Mouse (Mus musculus) adrenal gland, adult 18-20 months (tissue): ENCODE measurements at regions not wholly inside any gene's neighbourhood (a gene's known extent, or its start where the extent isn't known, plus 50 kb on each side); places are given as distances from the start of the nearest gene placed in this dataset.

Source experiments
- DNase-seq, 2 experiments: peaks; one replicate each; pipeline ENCODE4 v3.0.0; 2021 to 2022; ENCODE audit warnings: low spot score in 2 of 2

DNA sequence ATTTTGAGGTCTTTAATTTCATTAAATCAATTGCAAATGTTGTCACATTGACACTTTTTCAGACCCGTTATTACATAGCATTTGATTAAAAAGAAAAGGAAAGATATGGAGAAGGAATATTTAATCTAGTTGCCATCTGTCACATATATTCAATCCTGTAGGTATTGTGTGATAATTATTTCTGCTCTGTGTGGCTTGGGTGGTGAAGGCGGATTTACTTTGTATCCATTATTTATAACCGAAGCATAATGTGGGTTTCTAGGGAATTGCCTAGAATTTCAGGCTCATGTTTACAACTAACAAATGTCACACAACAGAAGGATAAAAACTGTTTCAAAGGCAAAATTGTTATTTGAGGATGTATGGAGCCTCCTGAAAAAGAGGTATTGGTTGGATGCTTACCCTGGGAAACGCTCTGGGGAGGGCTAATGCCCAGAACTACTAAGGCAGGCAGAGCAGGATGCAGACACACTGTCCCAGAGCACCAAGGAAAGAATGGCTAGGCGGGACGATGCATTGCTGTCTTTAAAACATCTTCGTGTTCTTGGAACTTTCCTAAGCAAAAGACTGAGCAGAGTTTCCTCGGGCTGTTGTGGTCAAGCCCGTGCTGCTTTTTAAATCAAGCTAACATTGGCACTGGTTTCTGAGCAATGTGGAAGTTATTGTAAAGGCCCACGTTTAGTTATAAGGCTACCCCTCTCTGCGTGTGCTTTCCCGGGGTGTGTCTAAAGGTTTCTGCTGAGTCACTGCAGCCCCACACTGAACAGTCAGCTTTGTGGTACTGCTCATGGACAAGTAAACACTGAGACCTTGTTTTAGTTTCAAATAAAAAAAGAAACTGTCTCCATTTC is 105.8 kb upstream of the Sgk1 start:
- DNase-seq: no peak

- no peak for DNase-seq
These were observed 105.3 kb upstream of the Sgk1 start for GRCm38 (mm10) chr10:21776762-21777080.

DNA sequence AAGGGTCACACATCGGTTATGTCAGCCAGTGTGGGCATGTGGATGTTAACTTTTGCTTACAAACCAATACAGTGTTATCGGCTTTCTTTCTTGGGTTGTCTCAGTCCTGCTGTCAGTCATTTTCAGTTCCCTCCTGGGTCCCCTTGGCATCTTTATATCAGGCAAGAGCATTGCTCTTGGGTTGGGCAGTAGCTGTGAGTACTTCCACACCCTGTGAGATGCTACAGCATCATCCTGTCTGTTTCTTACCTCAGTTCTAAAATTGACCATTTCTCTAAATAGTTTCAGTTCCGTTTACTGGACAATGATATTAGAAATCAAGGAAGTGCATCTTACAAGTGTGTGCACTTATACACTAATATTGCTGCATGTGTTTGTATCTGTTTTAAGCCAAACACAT is 104.9 kb upstream of the Sgk1 start:
- DNase-seq: no peak

GRCm38 (mm10) chr10:21783478-21783877 is 98.5 kb upstream of the Sgk1 start:
- DNase-seq: no peak

- no peak for DNase-seq
These were observed 96.9 kb upstream of the Sgk1 start for GRCm38 (mm10) chr10:21785110-21785509.

- no peak for DNase-seq
These were observed 96.2 kb upstream of the Sgk1 start for GRCm38 (mm10) chr10:21785785-21786184.

DNA sequence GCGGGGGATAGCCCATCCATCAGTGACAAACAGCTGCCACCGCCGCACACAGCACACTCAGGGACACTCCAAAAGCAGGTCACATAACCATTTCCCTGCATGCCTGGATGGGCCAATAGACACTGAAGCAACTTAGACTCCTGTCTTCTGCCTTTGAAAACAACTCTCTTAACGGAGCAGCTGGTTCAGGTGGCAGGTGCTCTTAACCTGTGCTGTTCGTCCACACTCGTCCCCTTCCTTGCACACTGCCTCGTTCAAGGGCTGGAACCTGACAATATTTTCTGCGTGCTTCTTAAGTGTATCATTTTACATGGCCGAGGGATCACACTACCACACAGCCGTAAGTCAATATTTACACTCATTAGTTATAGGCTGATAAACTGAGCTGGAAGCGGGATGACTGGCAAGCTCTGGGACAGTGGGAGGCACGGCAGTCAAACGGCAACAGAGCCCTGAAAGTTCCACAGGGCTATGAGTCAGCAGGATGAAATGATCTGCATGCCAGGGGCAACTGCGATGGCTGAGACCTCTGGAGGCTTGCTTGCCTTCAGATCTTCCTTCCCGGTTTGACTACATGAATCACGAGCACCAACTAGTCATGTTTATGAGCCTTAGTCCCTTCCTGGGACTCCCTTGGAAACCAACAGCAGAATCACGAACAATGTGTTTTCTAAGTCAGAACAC is 92.0 kb upstream of the Sgk1 start:
- DNase-seq: peak in 1 of 2 experiments; percentile 26

DNA sequence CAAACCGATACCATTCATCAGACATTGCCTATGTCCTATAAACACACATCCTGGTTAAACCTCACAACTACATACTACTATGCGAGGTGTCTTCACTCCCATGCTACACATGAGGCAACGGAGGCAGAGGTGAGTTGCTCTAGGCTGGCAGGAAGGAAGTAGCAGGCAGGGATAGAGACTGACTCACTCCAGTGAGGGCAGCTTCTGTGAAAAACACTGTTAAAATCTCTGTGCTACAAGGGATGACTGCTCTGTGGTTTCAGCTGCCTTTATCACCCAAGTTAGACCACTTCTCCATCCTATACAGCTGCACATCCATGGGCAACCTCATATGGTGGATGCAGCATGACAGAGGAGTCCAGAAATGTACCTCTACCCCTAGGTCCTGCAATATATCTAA is 91.0 kb upstream of the Sgk1 start:
- DNase-seq: no peak

- DNase-seq: no peak
These were observed 89.6 kb upstream of the Sgk1 start for GRCm38 (mm10) chr10:21792431-21792830.

DNA sequence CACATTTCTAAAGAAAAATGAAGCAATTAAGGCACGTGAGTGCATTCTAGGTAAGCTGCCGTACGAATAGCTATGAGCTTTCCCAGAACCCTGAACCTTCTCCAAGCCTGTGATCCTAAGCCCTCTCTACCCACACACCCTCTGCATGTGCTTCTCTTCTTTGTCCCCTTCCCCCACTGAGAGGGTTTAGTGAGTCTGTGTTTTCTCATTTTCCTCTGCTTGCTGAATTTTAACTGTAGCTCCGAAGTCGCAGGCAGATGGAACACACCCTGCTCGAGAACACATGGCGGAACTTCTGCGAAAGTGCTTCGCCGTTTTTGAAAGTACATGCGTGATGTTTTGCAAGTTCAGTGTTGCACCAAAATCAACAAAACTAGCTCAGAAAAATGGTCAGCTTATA is 88.3 kb upstream of the Sgk1 start:
- no peak for DNase-seq

DNA sequence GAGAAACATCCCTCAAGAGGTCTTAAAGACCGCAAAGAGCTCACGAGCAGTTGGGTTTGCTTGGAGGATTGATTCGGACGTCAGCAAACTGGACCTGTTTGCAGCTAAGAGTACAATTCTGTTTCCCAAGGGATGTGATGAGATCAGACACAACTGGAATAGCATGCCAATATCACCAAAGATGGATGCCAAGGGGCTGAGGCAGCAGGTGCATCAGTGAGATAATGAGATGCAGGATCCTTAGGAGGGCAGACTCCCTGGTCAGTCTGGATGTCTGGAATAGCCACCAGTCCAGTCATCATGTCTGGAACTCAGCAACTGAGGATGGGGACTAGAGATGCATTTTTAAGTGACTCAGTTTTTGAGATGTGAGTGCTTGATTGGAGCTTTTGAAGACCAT is 85.6 kb upstream of the Sgk1 start:
- DNase-seq: no peak

DNA sequence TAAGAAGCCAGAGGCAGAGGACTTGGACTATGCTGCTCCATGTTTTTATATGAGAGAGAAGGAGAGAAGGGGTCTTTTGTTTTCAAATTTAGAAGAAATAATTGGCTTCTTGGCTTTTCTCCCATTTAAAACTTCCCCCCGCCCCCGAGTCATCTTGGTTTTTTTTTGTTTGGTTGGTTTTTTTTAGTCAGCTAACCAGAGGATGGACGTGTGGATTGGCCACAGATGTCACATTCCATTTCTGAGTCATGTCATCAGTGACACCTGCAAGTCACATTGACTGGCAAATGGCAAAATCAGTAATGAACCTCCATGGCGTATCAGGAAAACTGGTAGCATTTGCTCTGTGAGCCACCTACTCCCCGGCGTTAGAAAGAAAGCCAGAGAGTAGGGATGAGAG is 83.9 kb upstream of the Sgk1 start:
- DNase-seq: no peak

GRCm38 (mm10) chr10:21801556-21801955 is 80.4 kb upstream of the Sgk1 start:
- no peak for DNase-seq

DNA sequence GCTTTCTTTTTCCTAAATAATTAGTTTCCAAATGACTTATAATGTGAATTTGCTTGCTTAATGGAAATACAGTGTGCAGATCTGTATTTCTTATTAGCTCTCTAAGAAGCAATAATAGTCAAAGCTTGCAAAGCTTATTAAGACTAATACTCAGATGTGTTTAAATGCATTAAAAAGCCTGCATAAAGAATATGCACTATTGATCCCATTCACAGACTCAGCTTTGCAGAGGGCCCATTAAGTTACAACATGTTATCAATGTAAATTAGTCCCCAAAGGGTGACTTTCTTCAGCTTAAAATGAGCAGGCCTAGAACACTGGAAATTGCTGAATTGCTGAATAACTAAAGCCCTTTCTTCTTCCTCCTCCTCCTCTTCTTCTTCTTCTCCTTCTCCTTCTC is 78.8 kb upstream of the Sgk1 start:
- no peak for DNase-seq

- no peak for DNase-seq
These were observed 77.2 kb upstream of the Sgk1 start for GRCm38 (mm10) chr10:21804761-21805160.

GRCm38 (mm10) chr10:21805606-21806005 is 76.4 kb upstream of the Sgk1 start:
- no peak for DNase-seq

- DNase-seq: no peak
These were observed 75.3 kb upstream of the Sgk1 start for GRCm38 (mm10) chr10:21806716-21807115.

DNA sequence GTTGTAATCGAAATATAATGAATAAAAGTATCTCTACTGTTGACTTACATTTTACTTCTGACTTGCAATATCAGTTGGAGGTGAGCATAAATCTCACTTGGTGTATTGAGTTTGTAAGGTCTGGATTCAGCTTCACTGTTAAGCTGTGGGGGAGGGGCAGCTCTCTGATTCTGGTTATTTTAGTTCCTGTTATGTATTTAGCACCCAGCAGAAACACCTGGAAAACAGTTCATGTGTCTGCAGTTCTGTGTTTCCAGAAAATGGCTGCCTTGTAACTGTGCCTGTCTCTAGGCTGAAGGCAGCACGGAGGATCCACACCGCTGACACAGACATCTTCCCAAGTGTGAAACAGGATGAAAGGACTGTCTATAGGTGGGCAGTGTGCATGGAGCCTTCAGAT is 62.3 kb upstream of the Sgk1 start:
- no peak for DNase-seq

- no peak for DNase-seq
These were observed 60.6 kb upstream of the Sgk1 start for GRCm38 (mm10) chr10:21821421-21821820.

GRCm38 (mm10) chr10:21824418-21825025 is 57.5 kb upstream of the Sgk1 start:
- DNase-seq: no peak

DNA sequence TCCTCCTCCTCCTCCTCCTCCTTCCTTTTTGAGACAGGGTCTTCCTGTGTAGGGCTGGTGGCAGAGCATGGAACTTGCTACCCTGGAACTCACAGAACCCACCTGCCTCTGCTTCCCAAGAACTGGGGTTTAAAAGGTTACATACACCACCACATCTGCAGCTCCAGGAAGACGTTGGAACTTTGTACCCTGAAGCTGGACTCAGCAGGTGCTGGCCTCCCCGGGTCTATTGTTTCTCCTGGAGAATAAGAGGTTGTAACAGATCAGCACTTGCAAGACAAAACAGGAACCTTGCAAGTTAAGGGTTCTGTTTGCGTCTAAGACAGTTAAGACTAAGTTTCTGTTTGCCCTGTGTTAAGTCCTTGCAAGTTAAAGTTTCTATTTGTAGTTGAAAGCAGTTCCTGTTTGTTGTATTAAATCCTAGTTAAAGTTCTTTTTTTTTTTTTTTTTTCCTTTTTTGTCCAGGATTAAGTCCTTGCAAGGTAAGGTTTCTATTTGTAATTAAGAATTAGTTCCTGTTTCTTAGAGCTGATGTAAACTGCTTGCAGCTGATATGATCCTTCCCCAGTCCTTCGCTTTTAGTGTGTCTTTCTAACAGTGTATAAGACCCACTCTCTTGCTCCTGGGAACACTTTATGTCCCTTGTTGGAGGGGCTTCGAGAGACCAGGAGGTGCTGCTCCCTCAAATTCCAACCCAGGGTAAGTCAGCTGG is 55.0 kb upstream of the Sgk1 start:
- DNase-seq: no peak

DNA sequence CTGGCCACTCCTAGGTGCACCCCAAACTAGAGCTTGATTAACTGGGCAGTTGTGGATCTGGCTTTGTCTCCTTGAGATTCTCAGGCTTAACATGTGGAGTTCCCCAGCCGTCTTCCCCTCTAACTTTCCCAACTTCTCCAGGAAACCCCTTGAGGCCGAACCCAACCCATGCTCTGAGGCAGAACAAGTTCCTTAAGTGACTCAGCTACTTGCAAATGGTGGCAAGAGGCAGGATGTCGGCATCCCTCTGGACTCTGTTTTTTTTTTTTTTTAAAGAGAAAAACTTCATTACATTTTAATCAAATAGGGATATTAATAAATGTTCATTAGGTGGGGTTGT is 54.5 kb upstream of the Sgk1 start:
- no peak for DNase-seq
